Mouse (Mus musculus): ENCODE results near the gene Fam3c.
A peak's percentile ranks its signal among the peaks of the same experiment; 100 is the strongest.

Gene Fam3c

GRCm38 (mm10) chr6:22351551-22351950 lies 4.5 kb downstream of the Fam3c start:
- DNase-seq: no peak

GRCm38 (mm10) chr6:22350239-22350571 lies 5.8 kb downstream of the Fam3c start:
- DNase-seq: no peak

- no peak for DNase-seq
These were observed 6.4 kb downstream of the Fam3c start for GRCm38 (mm10) chr6:22349531-22350238.

- no peak for DNase-seq
These were observed 7.1 kb downstream of the Fam3c start for GRCm38 (mm10) chr6:22348975-22349374.

- DNase-seq: no peak
These were observed 7.9 kb downstream of the Fam3c start for GRCm38 (mm10) chr6:22348130-22348529.

- no peak for DNase-seq
These were observed 8.7 kb downstream of the Fam3c start for GRCm38 (mm10) chr6:22347132-22347902.

- no peak for DNase-seq
These were observed 11.6 kb downstream of the Fam3c start for GRCm38 (mm10) chr6:22344443-22344842.

- DNase-seq: no peak
These were observed 12.3 kb downstream of the Fam3c start for GRCm38 (mm10) chr6:22343706-22344105.

GRCm38 (mm10) chr6:22343292-22343691 lies 12.8 kb downstream of the Fam3c start:
- DNase-seq: no peak

GRCm38 (mm10) chr6:22340779-22341178 lies 15.3 kb downstream of the Fam3c start:
- no peak for DNase-seq

GRCm38 (mm10) chr6:22339763-22340542 lies 16.1 kb downstream of the Fam3c start:
- DNase-seq: no peak

GRCm38 (mm10) chr6:22332548-22332947 lies 23.5 kb downstream of the Fam3c start:
- no peak for DNase-seq

- DNase-seq: no peak
These were observed 25.7 kb downstream of the Fam3c start for GRCm38 (mm10) chr6:22330169-22330960.

- no peak for DNase-seq
These were observed 28.1 kb downstream of the Fam3c start for GRCm38 (mm10) chr6:22327931-22328330.

- no peak for DNase-seq
These were observed 29.0 kb downstream of the Fam3c start for GRCm38 (mm10) chr6:22327091-22327490.

- DNase-seq: no peak
These were observed 29.8 kb downstream of the Fam3c start for GRCm38 (mm10) chr6:22326289-22326688.

GRCm38 (mm10) chr6:22325364-22326072 lies 30.5 kb downstream of the Fam3c start:
- DNase-seq: peak; percentile 76

GRCm38 (mm10) chr6:22298059-22298458 lies 58.0 kb downstream of the Fam3c start:
- no peak for DNase-seq

GRCm38 (mm10) chr6:22297028-22297427 lies 59.0 kb downstream of the Fam3c start:
- no peak for DNase-seq

GRCm38 (mm10) chr6:22293922-22294321 lies 62.1 kb downstream of the Fam3c start:
- DNase-seq: no peak

GRCm38 (mm10) chr6:22292056-22292455 lies 64.0 kb downstream of the Fam3c start:
- DNase-seq: no peak

GRCm38 (mm10) chr6:22290790-22291189 lies 65.3 kb downstream of the Fam3c start:
- no peak for DNase-seq
